Mouse (Mus musculus): ENCODE data around the gene Olfr828.

DNA sequence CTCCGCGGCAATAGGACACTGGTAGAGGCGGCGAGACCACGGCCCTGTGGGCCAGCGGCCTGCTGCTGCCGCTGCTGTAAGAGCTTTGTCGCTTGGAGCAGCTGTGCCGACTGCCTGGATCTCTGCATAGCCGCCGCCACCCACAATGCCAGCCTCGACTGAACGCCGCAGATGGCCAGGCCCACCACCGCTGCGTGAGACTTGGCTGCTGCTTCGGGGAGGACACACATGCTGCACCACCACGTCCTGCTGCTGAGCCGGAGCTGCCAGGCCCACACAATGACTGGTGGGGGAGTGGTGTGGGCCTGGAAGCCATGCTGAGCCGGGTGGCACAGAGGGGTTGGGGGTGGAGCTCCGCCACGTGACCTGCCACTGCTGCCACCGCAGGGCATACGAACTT is 39.9 kb downstream of the Olfr828 start:
- no peak for TF ChIP-seq POLR2A (IDR thresholded peaks at IDR 0.05; ENCODE audit: control insufficient read depth, extremely low read depth, insufficient read depth, low read length, poor library complexity)
- no peak for TF ChIP-seq CTCF (IDR thresholded peaks at IDR 0.05; ENCODE audit: borderline replicate concordance, control insufficient read depth, extremely low read depth, insufficient read depth, low read length, poor library complexity)

Data from thymus, adult 2 months (tissue).